Mouse (Mus musculus): ENCODE measurements around the gene Nap1l4.

Gene Nap1l4

DNA sequence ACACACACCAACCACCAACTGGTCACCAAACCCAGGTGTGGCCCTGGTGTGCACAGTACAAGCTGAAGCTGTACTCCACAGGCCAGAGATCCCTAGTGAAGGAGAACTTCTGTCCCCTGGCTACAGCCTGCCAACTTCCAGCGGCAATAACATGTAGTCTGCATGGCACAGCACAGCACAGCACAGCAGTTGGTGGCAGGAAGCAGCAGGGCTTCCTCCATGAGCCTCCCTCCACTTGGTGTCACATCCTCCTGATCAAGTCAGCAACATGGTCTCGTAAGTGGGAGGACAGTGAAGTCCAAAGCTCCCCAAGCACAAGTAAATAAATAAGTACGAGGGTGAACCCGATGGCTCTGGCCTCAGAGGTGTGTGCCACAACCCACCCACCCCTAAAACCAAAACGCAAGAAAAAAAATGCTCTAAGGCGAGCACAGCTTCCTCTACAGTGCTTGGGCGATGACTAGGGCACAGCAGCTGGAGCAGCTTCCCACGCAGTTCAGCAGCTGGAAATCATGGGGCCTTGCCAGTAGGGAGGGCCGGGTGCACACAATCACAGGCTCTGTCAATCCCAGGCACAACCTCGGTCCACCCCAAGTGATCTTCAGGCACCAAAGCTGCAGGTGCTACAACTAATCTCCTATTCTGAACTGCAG lies 35.0 kb downstream of the Nap1l4 start:
- DNase-seq, result no peak

DNA sequence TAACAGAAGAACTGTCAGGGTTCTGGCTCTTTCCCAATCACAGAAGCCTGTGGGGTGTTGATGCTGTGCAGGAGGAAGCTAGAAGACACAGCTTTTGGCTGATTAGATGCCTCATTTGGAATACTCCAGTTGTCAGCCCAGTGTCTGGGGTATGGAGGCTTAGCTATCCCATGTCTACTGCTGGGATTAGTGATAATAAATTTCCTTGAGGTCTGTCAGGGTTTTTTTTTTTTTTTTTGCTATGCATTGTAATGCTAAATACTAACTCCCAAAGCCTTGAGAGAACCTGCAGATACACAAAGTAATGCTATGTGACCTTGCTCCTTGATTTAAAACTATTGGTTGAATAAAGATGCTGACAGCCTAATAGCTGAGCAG lies 37.6 kb downstream of the Nap1l4 start:
- DNase-seq, result no peak

- DNase-seq, result no peak
Measured at GRCm38 (mm10) chr7:143510593-143511334, 38.1 kb downstream of the Nap1l4 start.

GRCm38 (mm10) chr7:143509566-143509965 lies 39.3 kb downstream of the Nap1l4 start:
- DNase-seq, result no peak

- DNase-seq, result peak; percentile 64
Measured at GRCm38 (mm10) chr7:143506675-143507074, 42.2 kb downstream of the Nap1l4 start.

GRCm38 (mm10) chr7:143506271-143506670 lies 42.6 kb downstream of the Nap1l4 start:
- no peak for DNase-seq

- peak; percentile 81 for DNase-seq
Measured at GRCm38 (mm10) chr7:143505823-143506222, 43.1 kb downstream of the Nap1l4 start.

- DNase-seq, result no peak
Measured at GRCm38 (mm10) chr7:143505411-143505810, 43.5 kb downstream of the Nap1l4 start.

DNA sequence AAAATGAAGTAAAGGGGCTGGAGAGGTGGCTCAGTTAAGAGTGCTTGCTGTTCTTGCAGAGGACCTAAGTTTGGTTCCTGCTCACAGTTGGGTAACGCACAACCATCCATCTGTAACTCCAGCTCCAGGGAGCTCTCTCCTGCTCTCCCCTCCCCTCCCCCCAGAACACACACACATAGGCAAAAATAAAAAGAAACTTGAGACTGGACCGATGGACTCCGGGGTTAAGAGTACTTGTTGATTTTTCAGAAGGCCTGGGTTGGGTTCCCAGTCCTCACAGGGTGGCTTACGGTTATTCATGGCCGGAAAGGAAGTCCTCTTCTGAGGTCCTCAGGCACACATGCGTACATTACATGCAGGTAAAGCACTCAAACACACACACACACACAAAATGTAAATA lies 45.0 kb downstream of the Nap1l4 start:
- no peak for DNase-seq

DNA sequence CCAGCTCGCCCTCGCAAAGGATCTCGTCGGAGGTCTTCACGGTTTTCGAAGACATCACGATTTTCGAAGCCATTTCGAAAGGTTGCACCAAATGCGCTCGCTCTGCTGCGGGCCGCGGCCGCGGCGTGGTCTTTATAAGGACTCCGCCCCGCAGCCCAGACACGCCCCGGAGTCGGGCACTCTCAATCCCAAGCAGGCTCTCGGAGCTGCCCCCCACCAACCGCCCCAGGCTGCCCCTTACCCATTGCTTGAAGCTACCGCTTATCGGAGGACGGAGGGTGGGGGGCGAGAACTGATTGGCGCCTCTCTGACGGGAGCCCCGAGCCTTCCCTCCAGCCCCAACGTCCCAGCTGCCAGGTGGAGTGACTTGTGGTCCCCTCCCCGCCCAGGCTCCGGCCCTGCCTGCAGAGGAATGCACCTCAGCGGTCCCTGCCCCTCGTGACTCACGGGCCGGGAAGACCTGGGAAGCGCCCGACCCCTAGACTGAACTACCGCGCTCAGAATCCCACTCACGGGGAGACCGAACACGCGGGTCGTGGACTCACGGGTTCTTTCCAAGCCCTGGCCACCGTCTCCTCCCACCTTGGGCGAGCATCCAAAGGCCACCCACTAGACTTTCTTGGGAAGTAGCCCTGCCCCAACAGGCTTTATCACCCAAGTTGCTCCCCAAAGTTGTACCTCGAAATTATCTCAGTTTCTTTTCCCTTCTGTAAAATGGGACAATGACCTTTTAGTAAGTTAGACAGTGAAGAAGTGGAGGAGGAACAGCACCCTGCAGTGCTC lies 46.3 kb downstream of the Nap1l4 start, which contains the start of gene Phlda2:
Gene Phlda2 (minus strand): TSS at position 733 of the 783 bp plus-strand sequence.
- no peak for DNase-seq

GRCm38 (mm10) chr7:143501643-143502417 lies 47.1 kb downstream of the Nap1l4 start:
- no peak for DNase-seq

GRCm38 (mm10) chr7:143500912-143501311 lies 48.0 kb downstream of the Nap1l4 start:
- DNase-seq, result no peak

DNA sequence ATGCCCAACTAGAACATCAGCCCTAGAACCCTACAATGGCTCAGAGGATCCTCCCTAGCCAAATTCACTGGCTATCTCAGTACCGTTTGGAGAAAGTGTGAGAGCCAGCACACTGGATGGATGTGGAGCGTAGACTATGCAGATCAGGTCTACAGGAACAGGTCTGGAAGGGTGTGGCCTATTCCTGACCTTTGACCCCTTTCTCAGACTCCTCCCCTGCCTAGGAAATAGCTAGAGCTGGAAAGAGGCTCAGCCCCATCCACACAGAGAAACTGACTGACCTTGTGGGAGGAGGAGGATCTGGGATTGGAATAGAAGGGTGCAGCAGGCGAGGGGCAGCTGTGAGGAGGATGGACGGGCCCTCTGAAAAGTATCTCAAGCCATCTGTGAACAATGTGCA lies 50.3 kb downstream of the Nap1l4 start:
- DNase-seq, result no peak

GRCm38 (mm10) chr7:143495104-143495961 lies 53.6 kb downstream of the Nap1l4 start:
- DNase-seq, result no peak

- DNase-seq, result no peak
Measured at GRCm38 (mm10) chr7:143493616-143494126, 55.2 kb downstream of the Nap1l4 start.

- DNase-seq, result no peak
Measured at GRCm38 (mm10) chr7:143489735-143490134, 59.2 kb downstream of the Nap1l4 start.

DNA sequence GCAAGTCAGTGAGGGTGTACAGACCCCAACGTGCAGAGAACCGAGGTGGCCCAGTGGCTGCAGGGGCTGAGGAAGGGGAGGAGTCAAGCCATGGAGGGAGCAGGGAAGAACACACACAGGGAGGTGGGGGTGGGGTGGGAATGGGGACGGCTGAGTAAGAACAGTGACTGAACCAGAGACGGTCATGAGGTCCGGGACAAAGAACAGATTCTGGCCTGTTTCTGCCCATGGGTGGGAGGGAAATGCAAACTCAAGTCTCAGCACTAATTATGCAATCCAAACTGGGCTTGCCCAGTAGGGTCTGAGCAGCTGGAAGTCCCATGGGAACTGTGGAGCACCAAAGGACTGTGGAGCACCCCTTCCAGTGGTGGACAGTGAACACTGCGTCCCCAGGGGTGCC lies 66.4 kb downstream of the Nap1l4 start:
- no peak for DNase-seq

- no peak for DNase-seq
Measured at GRCm38 (mm10) chr7:143481806-143482387, 67.0 kb downstream of the Nap1l4 start.

- DNase-seq, result peak; percentile 62
Measured at GRCm38 (mm10) chr7:143480498-143480897, 68.4 kb downstream of the Nap1l4 start.

- DNase-seq, result no peak
Measured at GRCm38 (mm10) chr7:143477800-143478199, 71.1 kb downstream of the Nap1l4 start.

DNA sequence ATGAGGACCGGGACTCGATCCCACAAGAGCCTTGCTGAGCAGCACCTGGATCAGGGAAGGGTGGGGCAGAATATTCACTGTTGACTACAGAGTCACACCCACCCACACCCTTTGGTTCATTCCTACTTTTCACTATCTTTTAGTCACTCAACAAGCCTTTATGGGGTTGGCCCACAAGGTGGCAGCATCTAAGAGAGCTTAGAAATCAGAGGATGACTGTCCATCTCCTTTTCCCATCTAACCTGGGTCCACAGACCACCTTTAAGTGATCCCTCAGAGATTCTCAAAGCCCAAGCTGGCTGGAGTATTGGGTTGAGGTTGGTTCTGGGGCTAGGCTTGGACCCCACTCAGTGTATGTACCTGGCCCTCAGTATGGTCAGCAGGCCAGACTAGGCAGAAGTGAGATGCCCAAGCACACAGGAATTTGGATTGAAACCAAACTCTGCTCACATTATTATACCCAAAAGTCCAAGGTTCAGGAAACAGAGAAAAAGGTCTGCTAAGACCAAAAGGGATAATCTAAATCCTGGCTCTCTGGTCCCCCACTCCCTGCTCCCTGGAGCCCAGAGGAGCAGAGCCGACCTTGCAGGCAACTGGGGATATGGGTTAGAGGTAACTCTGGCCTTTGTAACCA lies 72.1 kb downstream of the Nap1l4 start:
- DNase-seq, result no peak

Measured in thymus, postnatal 25 days (tissue).